Mouse (Mus musculus) liver, adult 2 months (tissue): ENCODE measurements around the gene Lmf1. TPM values are rescaled to one million over a fixed set of nuclear protein-coding genes. Genes with fewer than 3 reads are reported as not detected.

Experiments used
- DNase-seq: peaks from one replicate; pipeline ENCODE4 v3.0.0-alpha.2; 2011; ENCODE audit warnings: low read depth, low spot score; ENCODE audit errors: extremely low read depth
- H3K27ac ChIP-seq: fragments of 200-500 bp; replicated peaks from 2 replicates; pipeline ENCODE4 v1.5.1; 2012; ENCODE audit warnings: low read depth, mild to moderate bottlenecking, control low read depth, inconsistent platforms, low read length; ENCODE audit not compliant: insufficient read depth
- H3K27me3 ChIP-seq: fragments of 200-500 bp; 2 replicates; pipeline ENCODE4 v1.6.1; 2012; ENCODE audit warnings: mild to moderate bottlenecking, moderate library complexity, low read length, inconsistent platforms; ENCODE audit not compliant: control insufficient read depth, insufficient read depth
- H3K36me3 ChIP-seq: fragments of 200-500 bp; 2 replicates; pipeline ENCODE4 v1.6.1; 2012; ENCODE audit warnings: low read length, inconsistent platforms; ENCODE audit not compliant: control insufficient read depth, insufficient read depth
- H3K4me1 ChIP-seq: fragments of 200-500 bp; 2 replicates; pipeline ENCODE4 v1.6.1; 2011; ENCODE audit warnings: low read length; ENCODE audit not compliant: control insufficient read depth, insufficient read depth
- H3K4me3 ChIP-seq: fragments of 200-500 bp; 2 replicates; pipeline ENCODE4 v1.5.1; 2011; ENCODE audit warnings: low read depth, mild to moderate bottlenecking, control low read depth, low read length, moderate library complexity; ENCODE audit not compliant: insufficient read depth
- H3K79me2 ChIP-seq: fragments of 200-500 bp; 2 replicates; pipeline ENCODE4 v1.6.1; 2012; ENCODE audit warnings: inconsistent platforms, mild to moderate bottlenecking, low read length, moderate library complexity; ENCODE audit not compliant: control insufficient read depth, insufficient read depth
- H3K9ac ChIP-seq: fragments of 200-500 bp; 2 replicates; pipeline ENCODE4 v1.6.1; 2012; ENCODE audit warnings: low read depth, mild to moderate bottlenecking, control low read depth, inconsistent platforms, low read length
- CTCF ChIP-seq: fragments of 200-500 bp; IDR thresholded peaks from 2 replicates; pipeline ENCODE4 v1.5.1; 2011; ENCODE audit warnings: low read depth, low read length, control low read depth
- POLR2A ChIP-seq: fragments of 200-500 bp; IDR thresholded peaks from 2 replicates; pipeline ENCODE4 v1.6.1; 2011; ENCODE audit warnings: low read length, control low read depth; ENCODE audit not compliant: insufficient read depth; ENCODE audit errors: extremely low read depth
- WGBS: fragments of 180-500 bp; shearing (Covaris S2); methylation state at CpG from one replicate; pipeline ENCODE4 v1.1.7; 2018; 5-methylcytosine and 5-hydroxymethylcytosine counted together
- polyA plus RNA-seq: library from polyadenylated mRNA; depleted of rRNA; stranded (reverse); fragments of >200 nt; gene quantifications from 2 replicates; pipeline ENCODE4 v1.2.3, GENCODE M21; 2012
- total RNA-seq: library from RNA; depleted of rRNA; stranded (reverse); fragments of >200 nt; gene quantifications from 2 replicates; pipeline ENCODE4 v1.2.3, GENCODE M21; 2014

The Lmf1 gene
- total and polyA plus RNA-seq, 2 experiments: 26.9 to 38.4 TPM

DNA sequence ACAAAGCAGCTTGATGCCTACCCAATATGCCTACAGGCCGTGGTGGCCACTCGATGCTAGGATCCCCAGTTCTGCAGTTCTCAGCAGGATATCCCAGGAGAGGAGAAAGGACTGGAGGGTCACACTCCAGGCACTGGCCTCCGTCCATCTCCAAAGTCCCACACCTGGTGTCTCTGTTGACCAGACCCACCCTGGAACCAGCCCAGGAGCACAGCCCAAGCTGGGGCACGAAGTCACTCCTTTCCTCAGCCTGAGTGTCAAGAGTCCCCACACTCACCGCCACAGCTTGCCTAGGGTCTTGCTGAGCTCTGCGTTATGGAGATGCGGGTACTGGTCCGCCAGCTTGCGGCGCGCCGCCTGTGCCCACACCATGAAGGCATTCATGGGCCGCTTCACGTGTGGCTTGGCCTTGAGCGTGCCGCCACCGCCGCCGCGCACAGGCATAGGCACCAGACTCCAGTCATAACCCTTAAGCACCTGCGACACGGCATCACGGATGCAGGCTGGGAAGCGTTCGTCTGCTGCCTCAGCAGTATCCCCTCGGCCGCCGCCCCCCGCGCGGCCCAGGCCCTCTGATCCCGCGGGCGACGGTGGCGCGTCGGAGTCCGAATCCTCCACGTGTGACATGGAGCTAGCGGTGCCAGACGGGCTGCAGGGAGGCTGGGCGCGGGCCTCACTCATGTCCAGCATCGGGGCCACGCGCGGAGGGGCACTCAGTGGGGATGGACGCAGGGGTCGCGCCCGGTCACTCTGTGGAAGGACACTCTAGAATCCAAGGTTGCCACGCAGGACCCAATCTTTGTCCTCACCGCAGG lies 8.8 kb upstream of the Lmf1 start:
- H3K79me2 ChIP-seq: no peaks in the 10 kb centered on the region
- H3K36me3 ChIP-seq: no peaks in the 10 kb centered on the region
- no peak overlapping the region for H3K27ac ChIP-seq
- peak overlapping the region; percentile 39; the same call in 1 of the 2 replicates for H3K4me3 ChIP-seq
- peaks cover 12% of the 10 kb centered on the region for H3K27me3 ChIP-seq
- WGBS: 10% methylated on average over 54 of the region's 54 CpGs
- H3K9ac ChIP-seq: 0 out of 2 replicates have a peak overlapping the region, but pooled peaks have one; percentile 9
- no peak for DNase-seq
- H3K4me1 ChIP-seq: no peaks in the 10 kb centered on the region
- TF ChIP-seq POLR2A: no peak
- no peak for TF ChIP-seq CTCF

DNA sequence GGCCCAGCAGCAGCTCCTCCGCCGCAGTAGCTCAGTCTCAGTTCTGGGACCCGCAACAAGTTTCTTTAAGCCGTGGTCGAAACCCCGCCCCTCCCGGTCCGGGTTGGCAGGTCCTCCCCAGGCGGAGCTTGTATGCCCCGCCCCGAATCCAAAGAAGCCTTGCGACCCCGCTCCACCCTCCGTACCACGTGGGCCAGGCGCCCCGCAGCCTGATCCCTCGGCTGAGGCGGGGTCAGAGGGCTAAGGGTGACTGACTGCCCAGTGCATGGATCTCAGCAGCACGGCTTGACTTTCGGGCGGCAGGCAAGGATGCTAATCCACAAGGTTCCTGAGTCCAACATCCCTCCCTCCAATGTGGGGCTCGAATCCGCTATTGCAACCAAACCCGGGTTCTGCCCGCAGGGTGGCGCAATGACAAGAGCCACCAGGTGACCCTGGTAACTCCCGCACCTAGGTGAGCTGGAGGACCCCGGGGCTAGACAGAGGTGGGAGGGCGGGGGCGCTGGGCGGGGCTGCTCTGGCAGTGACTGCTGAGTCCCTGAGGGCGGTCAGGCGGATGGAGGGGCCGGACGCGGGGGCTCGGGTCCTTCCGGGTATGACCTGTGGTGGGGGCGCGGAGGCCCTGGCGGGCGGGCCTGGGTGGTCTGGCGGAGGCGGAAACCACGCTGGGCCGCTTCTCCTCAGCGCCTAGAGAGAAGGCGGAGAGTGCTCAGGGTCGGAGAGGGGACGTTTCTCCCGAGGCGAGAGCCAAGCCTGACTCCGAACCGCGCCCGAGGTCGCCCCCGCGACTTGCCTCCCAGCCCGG lies 8.0 kb upstream of the Lmf1 start, which contains the start of gene Sox8:
Gene Sox8 (minus strand): TSS at position 39 of the 805 bp plus-strand sequence.
- DNase-seq: peak; percentile 19

DNA sequence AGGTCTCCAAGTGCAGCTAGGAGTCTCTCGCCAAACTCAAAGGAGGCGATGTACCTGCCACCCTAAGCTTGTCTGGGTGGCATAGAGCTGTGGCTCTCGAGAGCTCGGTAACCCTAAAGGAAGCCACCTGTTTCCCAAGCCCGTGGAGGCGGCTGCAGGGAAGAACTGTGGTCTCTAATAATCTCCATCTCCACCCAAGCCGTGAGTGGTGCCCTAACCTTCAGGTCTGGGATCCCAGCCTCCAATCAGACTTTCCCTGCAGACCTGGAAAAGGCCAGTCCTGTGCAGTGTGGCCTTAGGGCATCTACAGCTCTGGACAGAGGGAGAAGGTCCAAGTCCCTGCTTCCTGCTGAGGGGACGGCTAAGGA lies 7.4 kb upstream of the Lmf1 start:
- Histone ChIP-seq H3K27me3 (peaks cover 12% of the 10 kb centered on the region), H3K4me1 (no peaks in the 10 kb centered on the region), H3K9ac (no peak overlapping the region), H3K36me3 (no peaks in the 10 kb centered on the region), H3K79me2 (no peaks in the 10 kb centered on the region), H3K27ac (no peak overlapping the region), H3K4me3 (peak overlapping the region; percentile 4; the same call in 1 of the 2 replicates)
- no peak for TF ChIP-seq POLR2A
- TF ChIP-seq CTCF: no peak
- DNase-seq: no peak
- WGBS: 24% methylated on average over 8 of the region's 8 CpGs

More for the DNA sequence above, 8.0 kb upstream of the Lmf1 start, which contains the start of gene Sox8:
- H3K27ac ChIP-seq: no peak within 1 kb of the TSS
- peaks cover 12% of the 10 kb centered on the region for H3K27me3 ChIP-seq
- H3K4me1 ChIP-seq: no peaks in the 10 kb centered on the region
- no peaks in the 10 kb centered on the region for H3K79me2 ChIP-seq
- no peaks in the 10 kb centered on the region for H3K36me3 ChIP-seq
- WGBS: 6% methylated on average over 60 of the region's 61 CpGs
- peak within 1 kb of the TSS; percentile 52; the same call in 1 of the 2 replicates for H3K4me3 ChIP-seq
- 0 out of 2 replicates have a peak within 1 kb of the TSS, but pooled peaks have one; percentile 9 for H3K9ac ChIP-seq
- TF ChIP-seq CTCF (peak; percentile 25; the same call in 1 of the 2 replicates), POLR2A (no peak)

DNA sequence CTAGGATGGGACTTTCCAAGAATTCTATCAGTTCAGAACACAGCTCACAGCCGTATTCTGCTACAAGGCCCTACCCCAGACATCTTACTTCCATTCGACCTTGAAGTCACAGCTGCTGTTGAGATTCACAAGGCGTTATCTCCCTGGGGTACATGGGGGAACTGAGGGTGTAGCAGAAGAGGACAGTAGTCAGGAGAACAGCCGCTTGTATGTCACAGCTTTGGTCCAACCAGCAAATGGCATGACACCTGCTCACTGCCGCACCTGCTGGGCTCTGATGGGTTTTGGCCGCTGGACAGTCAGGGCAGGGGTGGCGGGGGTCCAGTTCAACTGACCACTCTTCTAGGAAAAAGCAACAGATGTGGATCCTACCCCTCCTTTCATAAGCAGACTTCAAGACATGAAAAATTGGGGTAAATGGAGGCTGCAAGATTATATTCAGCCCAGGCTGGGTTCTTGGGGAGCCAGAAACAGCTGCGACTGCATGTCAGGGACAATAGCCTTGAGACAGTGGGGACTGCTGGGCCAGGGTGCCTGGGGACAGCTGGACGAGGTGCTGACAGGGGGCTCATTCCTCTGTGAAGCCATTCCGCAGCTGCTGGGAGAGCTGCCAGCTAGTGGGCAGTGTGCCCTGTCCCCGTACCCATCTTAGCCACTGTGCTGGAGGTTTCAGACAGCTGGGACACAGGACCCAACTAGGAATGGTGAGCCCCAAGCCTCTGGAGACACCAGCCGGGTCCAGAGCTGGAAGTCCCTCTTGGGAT lies 3.5 kb upstream of the Lmf1 start:
- Histone ChIP-seq H3K4me3 (no peak overlapping the region), H3K27ac (no peak overlapping the region), H3K9ac (no peak overlapping the region), H3K36me3 (no peaks in the 10 kb centered on the region), H3K4me1 (peaks cover 2% of the 10 kb centered on the region; the same call in 1 of the 2 replicates), H3K27me3 (peaks cover 3% of the 10 kb centered on the region; the same call in 1 of the 2 replicates), H3K79me2 (no peaks in the 10 kb centered on the region)
- DNase-seq: no peak
- TF ChIP-seq CTCF (no peak), POLR2A (no peak)
- 82% methylated on average over 12 of the region's 12 CpGs for WGBS

DNA sequence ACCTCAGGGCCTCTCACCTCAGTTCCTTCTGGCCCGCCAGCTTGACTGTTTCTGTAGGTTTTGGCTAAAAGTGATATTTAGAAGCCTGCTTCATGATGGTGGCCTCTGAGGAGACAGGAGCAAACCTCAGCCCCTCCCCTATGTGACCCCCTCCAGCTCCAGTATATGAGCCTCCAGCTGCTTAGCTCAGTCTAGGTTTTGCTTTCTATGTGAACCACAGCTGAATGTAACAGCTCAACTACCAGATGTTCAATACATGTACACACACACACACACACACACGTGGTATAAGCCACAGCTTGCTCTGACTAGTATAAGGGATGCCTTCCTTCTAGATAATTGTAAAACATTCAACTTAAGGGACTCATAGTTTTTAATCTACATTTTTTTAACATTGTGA lies 2.9 kb upstream of the Lmf1 start:
- no peak overlapping the region for H3K9ac ChIP-seq
- 89% methylated on average over 2 of the region's 2 CpGs for WGBS
- DNase-seq: no peak
- H3K36me3 ChIP-seq: no peaks in the 10 kb centered on the region
- H3K4me3 ChIP-seq: no peak overlapping the region
- peaks cover 2% of the 10 kb centered on the region; the same call in 1 of the 2 replicates for H3K4me1 ChIP-seq
- no peak overlapping the region for H3K27ac ChIP-seq
- no peaks in the 10 kb centered on the region for H3K27me3 ChIP-seq
- TF ChIP-seq POLR2A (no peak), CTCF (no peak)
- no peaks in the 10 kb centered on the region for H3K79me2 ChIP-seq
